Mouse (Mus musculus): ENCODE results near the gene Adprhl2. TPM values are rescaled to one million over a fixed set of nuclear protein-coding genes. Genes with fewer than 3 reads are reported as not detected.

The Adprhl2 gene
- polyA plus RNA-seq, 1 experiment, result 42.2 TPM

- WGBS, result 54% methylated on average over 13 of the region's 13 CpGs
- Histone ChIP-seq H3K4me1 (ENCODE audit: control insufficient read depth, insufficient read depth, low read length) (peaks cover 4% of the 10 kb centered on the region; the same call in 1 of the 2 replicates), H3K4me3 (replicated peaks; ENCODE audit: extremely low read depth, low read depth, low read length) (no peak overlapping the region)
- no peak for DNase-seq
- TF ChIP-seq CTCF (IDR thresholded peaks at IDR 0.05; ENCODE audit: insufficient read depth, low read length), result no peak
- TF ChIP-seq POLR2A (IDR thresholded peaks at IDR 0.05; ENCODE audit: borderline replicate concordance, extremely low read depth, low read depth, low read length), result no peak
These were observed 3.4 kb upstream of the Adprhl2 start for GRCm38 (mm10) chr4:126324861-126325260.

- peaks cover 4% of the 10 kb centered on the region; the same call in 1 of the 2 replicates for H3K4me1 ChIP-seq (ENCODE audit: control insufficient read depth, insufficient read depth, low read length)
- TF ChIP-seq CTCF (IDR thresholded peaks at IDR 0.05; ENCODE audit: insufficient read depth, low read length) (no peak), POLR2A (IDR thresholded peaks at IDR 0.05; ENCODE audit: borderline replicate concordance, extremely low read depth, low read depth, low read length) (no peak)
- WGBS, result 94% methylated on average over 13 of the region's 13 CpGs
These were observed 1.1 kb upstream of the Adprhl2 start for GRCm38 (mm10) chr4:126322646-126323045.

GRCm38 (mm10) chr4:126321854-126322511, 480 bp upstream of the Adprhl2 start:
- no peak for DNase-seq
- Histone ChIP-seq H3K4me1 (ENCODE audit: control insufficient read depth, insufficient read depth, low read length) (peaks cover 4% of the 10 kb centered on the region; the same call in 1 of the 2 replicates), H3K4me3 (replicated peaks; ENCODE audit: extremely low read depth, low read depth, low read length) (no peak overlapping the region)
- no peak for TF ChIP-seq CTCF (IDR thresholded peaks at IDR 0.05; ENCODE audit: insufficient read depth, low read length)
- no peak for TF ChIP-seq POLR2A (IDR thresholded peaks at IDR 0.05; ENCODE audit: borderline replicate concordance, extremely low read depth, low read depth, low read length)
- WGBS, result 55% methylated on average over 28 of the region's 28 CpGs

More at GRCm38 (mm10) chr4:126322646-126323045, 1.1 kb upstream of the Adprhl2 start:
- DNase-seq, result no peak
- no peak overlapping the region for H3K4me3 ChIP-seq (replicated peaks; ENCODE audit: extremely low read depth, low read depth, low read length)

GRCm38 (mm10) chr4:126319806-126320205, 1.7 kb downstream of the Adprhl2 start:
- no peak for DNase-seq
- Histone ChIP-seq H3K4me1 (ENCODE audit: control insufficient read depth, insufficient read depth, low read length) (peaks cover 4% of the 10 kb centered on the region; the same call in 1 of the 2 replicates), H3K4me3 (replicated peaks; ENCODE audit: extremely low read depth, low read depth, low read length) (no peak overlapping the region)
- 85% methylated on average over 6 of the region's 6 CpGs for WGBS
- TF ChIP-seq CTCF (IDR thresholded peaks at IDR 0.05; ENCODE audit: insufficient read depth, low read length), result no peak
- no peak for TF ChIP-seq POLR2A (IDR thresholded peaks at IDR 0.05; ENCODE audit: borderline replicate concordance, extremely low read depth, low read depth, low read length)

GRCm38 (mm10) chr4:126316443-126317040, 5.0 kb downstream of the Adprhl2 start:
- 79% methylated on average over 13 of the region's 13 CpGs for whole genome bisulfite sequencing
- no peak for DNase-seq
- TF ChIP-seq CTCF (IDR thresholded peaks at IDR 0.05; ENCODE audit: insufficient read depth, low read length) (no peak), POLR2A (IDR thresholded peaks at IDR 0.05; ENCODE audit: borderline replicate concordance, extremely low read depth, low read depth, low read length) (no peak)
- Histone ChIP-seq H3K4me1 (ENCODE audit: control insufficient read depth, insufficient read depth, low read length) (peaks cover 4% of the 10 kb centered on the region; the same call in 1 of the 2 replicates), H3K4me3 (replicated peaks; ENCODE audit: extremely low read depth, low read depth, low read length) (no peak overlapping the region)

- DNase-seq, result no peak
- no peak for TF ChIP-seq CTCF (IDR thresholded peaks at IDR 0.05; ENCODE audit: insufficient read depth, low read length)
- no peak for TF ChIP-seq POLR2A (IDR thresholded peaks at IDR 0.05; ENCODE audit: borderline replicate concordance, extremely low read depth, low read depth, low read length)
- 35% methylated on average over 5 of the region's 5 CpGs for WGBS
- peaks cover 2% of the 10 kb centered on the region; the same call in 1 of the 2 replicates for H3K4me1 ChIP-seq (ENCODE audit: control insufficient read depth, insufficient read depth, low read length)
- H3K4me3 ChIP-seq (replicated peaks; ENCODE audit: extremely low read depth, low read depth, low read length), result no peak overlapping the region
These were observed 5.6 kb downstream of the Adprhl2 start for GRCm38 (mm10) chr4:126315931-126316330.

- no peaks in the 10 kb centered on the region for H3K4me1 ChIP-seq (ENCODE audit: control insufficient read depth, insufficient read depth, low read length)
- TF ChIP-seq CTCF (IDR thresholded peaks at IDR 0.05; ENCODE audit: insufficient read depth, low read length) (no peak), POLR2A (IDR thresholded peaks at IDR 0.05; ENCODE audit: borderline replicate concordance, extremely low read depth, low read depth, low read length) (no peak)
- DNase-seq, result no peak
- H3K4me3 ChIP-seq (replicated peaks; ENCODE audit: extremely low read depth, low read depth, low read length), result no peak overlapping the region
- WGBS, result 61% methylated on average over 10 of the region's 10 CpGs
These were observed 7.1 kb downstream of the Adprhl2 start for GRCm38 (mm10) chr4:126314393-126314792.

GRCm38 (mm10) chr4:126313202-126313601, 8.3 kb downstream of the Adprhl2 start:
- WGBS, result 45% methylated on average over 5 of the region's 5 CpGs
- TF ChIP-seq POLR2A (IDR thresholded peaks at IDR 0.05; ENCODE audit: borderline replicate concordance, extremely low read depth, low read depth, low read length), result no peak
- no peaks in the 10 kb centered on the region for H3K4me1 ChIP-seq (ENCODE audit: control insufficient read depth, insufficient read depth, low read length)
- DNase-seq, result no peak
- H3K4me3 ChIP-seq (replicated peaks; ENCODE audit: extremely low read depth, low read depth, low read length), result no peak overlapping the region

GRCm38 (mm10) chr4:126311566-126312200, 9.8 kb downstream of the Adprhl2 start:
- TF ChIP-seq POLR2A (IDR thresholded peaks at IDR 0.05; ENCODE audit: borderline replicate concordance, extremely low read depth, low read depth, low read length) (no peak), CTCF (IDR thresholded peaks at IDR 0.05; ENCODE audit: insufficient read depth, low read length) (no peak)

More at GRCm38 (mm10) chr4:126311566-126312200, 9.8 kb downstream of the Adprhl2 start:
- no peak overlapping the region for H3K4me3 ChIP-seq (replicated peaks; ENCODE audit: extremely low read depth, low read depth, low read length)
- H3K4me1 ChIP-seq (ENCODE audit: control insufficient read depth, insufficient read depth, low read length), result no peaks in the 10 kb centered on the region
- DNase-seq, result no peak
- WGBS, result 93% methylated on average over 16 of the region's 16 CpGs

All from lung, adult 2 months (tissue).